Mouse (Mus musculus) heart, postnatal 4 days (tissue): ENCODE data around the gene Pdia6. TPM values are rescaled to one million over a fixed set of nuclear protein-coding genes. Genes with fewer than 3 reads are reported as not detected.

ENCODE experiments used
- total RNA-seq, 2 experiments: library from RNA; stranded (reverse); gene quantifications; 2 replicates each; pipeline ENCODE4 v1.2.3; 2021

Gene Pdia6
- total RNA-seq, 2 experiments from 2014 or later = 130 to 153 TPM

Other genes starting within 250 kb of the Pdia6 start
- gene Kcnf1, start 89.7 kb upstream of the Pdia6 start, total RNA-seq = under 1 TPM; 0.33 to 0.47 TPM
- not detected for gene Atp6v1c2, start 62.8 kb downstream of the Pdia6 start, total RNA-seq
- 10 to 100 TPM; 10.4 to 11.3 TPM for gene Nol10, start 81.9 kb downstream of the Pdia6 start, total RNA-seq